Mouse (Mus musculus): ENCODE measurements around the gene Cacna1b.

DNA sequence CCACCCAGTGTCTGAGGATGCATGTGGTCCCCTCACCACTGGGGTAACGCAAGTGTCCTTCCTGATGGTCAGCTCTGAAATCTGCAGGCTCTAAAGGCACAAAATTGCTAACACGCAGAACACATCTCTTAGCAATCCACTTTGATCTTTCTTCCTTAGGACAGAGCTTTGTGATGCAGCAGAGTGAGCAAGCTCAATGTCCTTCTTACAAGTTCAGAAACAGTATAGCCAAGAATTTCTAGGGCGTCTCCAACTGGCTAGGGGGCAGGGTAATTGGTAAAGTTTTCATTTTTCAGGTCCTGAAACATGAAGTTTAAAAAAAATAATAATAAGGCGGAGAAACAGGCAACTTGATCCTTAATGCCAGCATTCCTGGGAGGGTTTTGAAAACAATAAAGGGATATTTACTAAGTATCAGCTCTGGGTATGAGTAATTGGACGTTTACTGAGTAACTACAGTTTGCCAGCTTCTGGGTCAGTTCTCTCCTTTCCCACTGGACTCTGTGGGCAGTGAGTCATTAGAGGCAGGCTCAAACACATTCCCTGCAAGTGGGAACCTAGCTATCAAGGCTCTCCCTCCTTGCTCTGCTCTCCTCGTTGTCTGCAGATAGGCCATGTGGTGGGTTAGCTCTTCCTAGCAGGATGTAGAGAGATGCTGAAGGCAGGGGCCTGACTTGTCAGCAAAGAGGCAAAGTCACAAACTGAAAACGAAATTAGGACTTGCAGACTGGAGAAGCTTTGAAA, 200.2 kb downstream of the Cacna1b start:
- no peak for TF ChIP-seq CTCF (conservative IDR thresholded peaks at IDR 0.05; ENCODE audit: low read length)
- no peak for TF ChIP-seq POU5F1 (IDR thresholded peaks at IDR 0.05; ENCODE audit: borderline replicate concordance, low read length)

Measured in E14TG2a.4 (cell line).